Mouse (Mus musculus) adrenal gland, postnatal 36 days (tissue): ENCODE measurements around the gene Sh3gl3. TPM values are rescaled to one million over a fixed set of nuclear protein-coding genes. Genes with fewer than 3 reads are reported as not detected.

Experiments used
- DNase-seq, 2 experiments: peaks; one replicate each; pipeline ENCODE4 v3.0.0; 2021; ENCODE audit warnings: mixed read lengths in 1 of 2
- total RNA-seq, 2 experiments: library from RNA; stranded (reverse); gene quantifications; 2 replicates each; pipeline ENCODE4 v1.2.3; 2021

The Sh3gl3 gene
- total RNA-seq, 2 experiments from 2014 or later, result 4.3 to 6.0 TPM

GRCm38 (mm10) chr7:82293441-82293840 is 119.8 kb downstream of the Sh3gl3 start:
- no peak for DNase-seq

- DNase-seq, result no peak
These were observed 120.4 kb downstream of the Sh3gl3 start for GRCm38 (mm10) chr7:82294083-82294482.

DNA sequence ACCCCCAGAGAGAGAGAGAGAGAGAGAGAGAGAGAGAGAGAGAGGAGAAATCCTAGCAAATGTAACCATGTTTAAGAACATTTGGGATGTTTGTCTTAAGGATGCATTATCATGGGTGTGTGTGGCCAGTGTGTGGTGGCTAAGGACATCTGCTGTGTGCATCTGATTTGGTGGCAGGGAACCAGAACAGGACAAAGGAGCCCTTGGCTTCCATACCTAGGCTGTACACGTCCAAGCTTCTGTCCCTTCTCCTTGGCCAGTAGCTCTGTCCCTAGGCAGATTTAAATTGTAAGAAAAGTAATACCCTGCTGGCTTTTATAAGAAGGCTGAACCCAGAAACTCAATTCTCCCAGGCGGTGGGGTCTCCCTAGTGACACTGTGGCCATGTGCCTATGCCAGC is 121.0 kb downstream of the Sh3gl3 start:
- no peak for DNase-seq

DNA sequence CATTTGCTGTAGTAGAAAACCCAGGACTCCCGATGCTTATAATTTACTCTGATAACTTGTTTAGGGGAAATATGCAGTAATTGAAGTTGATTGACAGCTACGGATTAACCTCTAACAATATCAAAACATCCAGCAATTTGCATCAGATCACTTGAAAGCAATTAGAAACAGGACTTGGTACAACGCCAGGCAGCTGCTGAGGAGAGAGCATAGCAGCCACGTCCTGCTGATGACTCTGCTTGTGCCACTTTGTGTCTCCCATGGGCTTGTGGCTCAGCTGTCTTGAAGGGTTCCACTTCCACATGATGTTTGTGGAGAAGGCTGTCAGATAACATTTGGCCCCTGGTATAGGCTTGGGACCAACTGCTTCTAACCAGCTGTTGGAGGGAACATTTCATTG is 134.8 kb downstream of the Sh3gl3 start:
- no peak for DNase-seq

DNA sequence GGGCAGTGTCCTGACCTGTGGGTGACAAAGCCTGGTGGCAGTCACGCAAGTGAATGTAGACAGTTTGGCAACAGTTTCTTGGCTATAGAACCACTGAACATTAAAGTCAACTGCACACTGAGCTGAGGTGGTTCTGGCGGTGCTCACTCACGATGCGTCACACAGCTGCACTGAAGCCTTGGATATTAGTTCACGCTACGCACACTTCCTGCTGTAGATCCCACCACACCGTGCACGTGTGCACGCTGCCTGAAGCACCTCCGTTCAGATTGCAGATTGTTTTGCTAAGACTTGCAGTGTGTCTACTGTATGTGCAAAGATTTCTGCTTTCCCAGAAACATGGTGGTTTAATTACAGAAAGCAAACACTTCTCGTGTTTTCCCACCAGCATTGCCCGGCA is 144.9 kb downstream of the Sh3gl3 start:
- no peak for DNase-seq

GRCm38 (mm10) chr7:82326616-82327015 is 153.0 kb downstream of the Sh3gl3 start:
- DNase-seq, result no peak

DNA sequence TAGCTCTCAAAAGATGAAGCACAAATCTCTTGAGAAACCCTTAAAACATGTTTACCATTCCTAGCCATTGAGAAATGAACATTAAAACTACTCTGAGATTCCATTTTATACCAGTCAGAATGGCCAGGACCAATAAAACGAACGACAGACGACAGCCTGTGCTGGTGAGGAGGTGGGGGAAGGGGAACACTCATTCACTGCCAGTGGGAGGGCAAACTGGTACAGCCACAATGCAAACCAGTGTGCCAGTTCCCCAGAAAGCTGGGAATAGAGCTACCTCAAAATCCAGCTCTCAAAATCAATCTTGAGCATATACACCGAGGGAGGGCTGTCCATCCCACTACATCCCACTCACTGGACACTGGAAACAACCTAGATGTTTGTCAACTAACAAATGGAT is 153.6 kb downstream of the Sh3gl3 start:
- no peak for DNase-seq

GRCm38 (mm10) chr7:82327881-82328280 is 154.2 kb downstream of the Sh3gl3 start:
- no peak for DNase-seq

DNA sequence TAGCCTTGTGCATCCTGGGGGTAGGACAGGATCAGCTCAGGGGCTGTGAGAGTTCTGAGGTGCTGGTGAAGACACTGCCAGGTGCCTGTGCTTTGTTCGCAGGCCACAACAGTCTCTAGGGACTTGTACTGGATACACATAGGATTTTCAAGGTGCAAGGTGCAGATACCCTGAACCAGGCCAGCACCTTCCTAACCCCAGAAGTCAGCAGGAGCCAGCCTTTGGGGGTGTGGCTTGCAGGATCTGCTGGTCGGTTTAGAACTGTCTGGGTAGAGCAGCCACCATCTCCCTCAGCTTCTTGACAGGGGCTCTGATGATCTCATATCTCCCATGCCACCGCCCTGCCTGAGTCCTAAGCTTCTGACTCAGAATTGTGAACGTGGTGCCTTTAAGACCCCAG is 156.2 kb downstream of the Sh3gl3 start:
- no peak for DNase-seq

GRCm38 (mm10) chr7:82330860-82331259 is 157.2 kb downstream of the Sh3gl3 start:
- DNase-seq, result no peak

- DNase-seq, result no peak
These were observed 160.4 kb downstream of the Sh3gl3 start for GRCm38 (mm10) chr7:82334000-82334399.

DNA sequence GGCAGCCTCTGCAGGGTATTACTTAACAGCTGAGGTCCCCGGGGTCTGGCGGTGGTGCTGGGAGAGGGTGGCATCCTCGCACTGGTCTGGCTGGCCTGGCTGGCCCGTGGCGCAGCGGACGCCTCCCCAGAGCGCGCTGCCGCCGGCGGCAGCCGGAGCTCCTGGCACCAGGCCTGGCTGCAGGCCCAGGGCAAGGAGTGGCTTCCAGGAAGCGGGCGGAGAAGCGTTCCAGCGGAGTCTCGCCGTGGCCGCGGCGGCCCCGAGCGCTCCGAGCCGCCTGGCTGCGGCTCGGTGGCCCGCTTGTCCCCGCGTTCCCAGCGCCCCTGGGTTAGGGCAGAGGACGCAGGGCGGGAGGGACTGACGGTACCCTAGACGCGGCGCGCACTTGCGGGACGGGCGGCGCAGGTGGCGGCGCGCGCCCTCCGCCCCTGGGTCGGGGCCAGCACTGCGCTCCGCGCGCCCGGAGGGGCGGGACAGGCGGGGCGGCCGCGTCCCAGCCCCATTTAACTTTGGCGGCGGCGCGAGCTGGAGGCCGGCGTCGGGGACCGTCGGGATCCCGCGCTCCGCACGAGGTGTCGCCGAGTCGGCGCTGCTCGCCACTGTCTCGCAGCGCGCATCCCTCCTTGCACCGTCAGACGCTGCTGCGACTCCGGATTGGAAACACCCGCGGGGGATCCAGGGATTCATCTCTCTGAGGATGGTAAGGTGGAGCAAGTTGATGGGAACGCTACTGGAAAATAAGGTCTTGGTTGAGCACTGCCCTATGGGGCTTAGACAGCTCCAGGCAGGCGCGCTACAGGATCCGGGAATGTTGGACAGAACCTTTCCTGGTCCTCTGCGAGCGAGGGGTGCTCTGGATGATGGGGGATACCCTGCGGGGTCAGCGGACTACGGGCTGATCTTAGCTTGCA is 161.8 kb downstream of the Sh3gl3 start, which contains the start of gene Adamtsl3:
Gene Adamtsl3, plus strand, starts transcription at position 484 of the 911 bp plus-strand sequence.
- peak; percentile 37 to 49 for DNase-seq

GRCm38 (mm10) chr7:82336132-82336531 is 162.5 kb downstream of the Sh3gl3 start:
- DNase-seq, result peak in 1 of 2 experiments; percentile 12

DNA sequence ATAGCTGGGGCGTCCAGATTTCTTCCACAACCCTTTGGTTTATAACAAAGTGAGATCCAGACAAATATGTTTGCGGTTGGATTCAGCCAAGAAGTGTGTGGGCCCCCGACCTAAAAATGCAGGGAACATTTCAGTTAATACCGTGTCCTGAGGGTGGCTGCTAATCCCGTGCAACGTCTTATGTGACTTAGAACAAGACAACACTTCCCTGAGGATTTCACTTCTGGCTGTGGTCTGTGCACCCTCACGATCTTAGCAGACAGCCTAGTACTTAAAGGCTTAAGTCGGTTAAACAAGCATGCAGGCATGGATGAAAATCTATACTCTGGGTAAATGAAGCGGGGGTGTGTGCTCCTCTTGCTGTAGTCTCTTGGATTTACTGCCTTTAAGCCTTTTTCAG is 164.5 kb downstream of the Sh3gl3 start:
- no peak for DNase-seq

DNA sequence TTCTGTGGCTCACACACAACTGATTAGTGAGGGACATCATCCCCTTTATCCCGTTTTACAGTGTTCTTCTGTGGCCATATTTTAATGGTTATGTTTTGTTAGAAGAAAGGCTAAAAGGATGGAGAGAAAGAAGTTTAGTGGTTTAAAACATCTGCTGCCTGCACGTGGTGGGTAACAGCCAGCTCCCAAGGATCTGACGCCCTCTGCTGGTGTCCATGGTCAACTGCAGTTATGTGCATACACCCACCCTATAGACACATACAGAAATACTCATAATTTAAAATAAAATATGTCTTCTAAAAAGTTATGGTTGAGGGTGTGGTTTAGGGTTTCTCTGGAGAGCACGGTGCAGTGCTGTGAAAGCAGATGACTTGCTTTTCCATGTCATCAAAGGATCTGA is 164.9 kb downstream of the Sh3gl3 start:
- no peak for DNase-seq

- no peak for DNase-seq
These were observed 165.6 kb downstream of the Sh3gl3 start for GRCm38 (mm10) chr7:82339214-82339613.

- DNase-seq, result peak in 1 of 2 experiments; percentile 19
These were observed 167.8 kb downstream of the Sh3gl3 start for GRCm38 (mm10) chr7:82341476-82341875.

DNA sequence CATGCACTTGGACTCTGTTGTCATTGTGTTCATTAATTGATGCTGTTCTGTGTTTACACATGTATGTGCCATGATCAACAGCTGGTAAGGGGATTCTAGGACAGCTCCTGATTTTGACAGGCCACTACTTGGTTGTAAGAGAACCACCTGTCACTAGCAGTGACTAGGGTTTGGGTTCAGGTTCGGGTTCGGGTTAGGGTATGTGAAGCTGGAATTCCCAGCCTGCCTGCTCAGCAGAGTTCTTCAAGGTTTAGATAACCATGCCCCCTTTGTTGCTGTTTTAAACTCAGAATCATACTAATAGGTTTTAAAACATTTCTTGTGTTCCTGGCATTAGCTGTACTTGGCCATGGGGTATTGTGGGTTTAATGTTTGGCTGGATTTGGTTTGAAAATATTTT is 173.1 kb downstream of the Sh3gl3 start:
- DNase-seq, result no peak

- no peak for DNase-seq
These were observed 176.2 kb downstream of the Sh3gl3 start for GRCm38 (mm10) chr7:82349796-82350195.

GRCm38 (mm10) chr7:82350421-82350820 is 176.8 kb downstream of the Sh3gl3 start:
- DNase-seq, result no peak
